Mouse (Mus musculus) 416B (cell line): Measurements from ENCODE around the gene Sycp2l.
"Not testable (repeated sequence)": the region's sequence is repeated elsewhere in the genome, so short reads cannot be mapped to it uniquely, and the experiment has no call there.

Experiments used
- DNase-seq: peaks from one replicate; pipeline ENCODE4 v3.0.0; 2011; ENCODE audit warnings: low read depth

Gene Sycp2l

GRCm38 (mm10) chr13:41128326-41128725, 14.2 kb downstream of the Sycp2l start:
- peak; percentile 63 for DNase-seq

GRCm38 (mm10) chr13:41129061-41129460, 15.0 kb downstream of the Sycp2l start:
- no peak for DNase-seq

- DNase-seq, result peak; percentile 69
Observed at GRCm38 (mm10) chr13:41134901-41135300, 20.8 kb downstream of the Sycp2l start.

- DNase-seq, result no peak
Observed at GRCm38 (mm10) chr13:41145433-41145970, 31.4 kb downstream of the Sycp2l start.

- DNase-seq, result peak; percentile 72
Observed at GRCm38 (mm10) chr13:41146271-41146670, 32.2 kb downstream of the Sycp2l start.

- no peak for DNase-seq
Observed at GRCm38 (mm10) chr13:41153146-41153545, 39.0 kb downstream of the Sycp2l start.

GRCm38 (mm10) chr13:41158426-41158825, 44.3 kb downstream of the Sycp2l start:
- DNase-seq, result no peak

- DNase-seq, result no peak
Observed at GRCm38 (mm10) chr13:41187886-41188285, 73.8 kb downstream of the Sycp2l start.

GRCm38 (mm10) chr13:41195640-41196333, 81.7 kb downstream of the Sycp2l start:
- no peak for DNase-seq

- DNase-seq, result no peak
Observed at GRCm38 (mm10) chr13:41200861-41201260, 86.8 kb downstream of the Sycp2l start.

GRCm38 (mm10) chr13:41203289-41203688, 89.2 kb downstream of the Sycp2l start:
- no peak for DNase-seq

- no peak for DNase-seq
Observed at GRCm38 (mm10) chr13:41203691-41204090, 89.6 kb downstream of the Sycp2l start.

GRCm38 (mm10) chr13:41205568-41205967, 91.5 kb downstream of the Sycp2l start:
- DNase-seq, result not testable (repeated sequence)

GRCm38 (mm10) chr13:41206241-41206640, 92.1 kb downstream of the Sycp2l start:
- DNase-seq, result no peak

GRCm38 (mm10) chr13:41211276-41211675, 97.2 kb downstream of the Sycp2l start:
- no peak for DNase-seq

GRCm38 (mm10) chr13:41212558-41213322, 98.6 kb downstream of the Sycp2l start:
- DNase-seq, result no peak

- no peak for DNase-seq
Observed at GRCm38 (mm10) chr13:41215669-41216068, 101.6 kb downstream of the Sycp2l start.

- DNase-seq, result no peak
Observed at GRCm38 (mm10) chr13:41216236-41216635, 102.1 kb downstream of the Sycp2l start.

GRCm38 (mm10) chr13:41219056-41219455, 104.9 kb downstream of the Sycp2l start:
- DNase-seq, result no peak

GRCm38 (mm10) chr13:41219687-41220303, 105.7 kb downstream of the Sycp2l start:
- DNase-seq, result no peak

- DNase-seq, result no peak
Observed at GRCm38 (mm10) chr13:41220304-41220834, 106.3 kb downstream of the Sycp2l start, which contains the start of gene Elovl2. TSS of gene Elovl2 (minus strand) at chr13:41220405.
